Mouse (Mus musculus) forebrain, embryonic 14.5 days (tissue): ENCODE results near the gene Rad9a. TPM values are rescaled to one million over a fixed set of nuclear protein-coding genes. Genes with fewer than 3 reads are reported as not detected.

Experiments
- ATAC-seq: fragments of 200-750 bp; cut with Nextera tagmentation; 2 replicates; pipeline ENCODE4 v1.8.0; 2017; ENCODE audit warnings: mild to moderate bottlenecking, moderate library complexity
- DNase-seq: peaks from one replicate; pipeline ENCODE4 v3.0.0-alpha.2; 2015; ENCODE audit warnings: low spot score
- H3K27ac ChIP-seq: fragments of 300-500 bp; sonication (generic); 2 replicates; pipeline ENCODE4 v1.5.1; 2014; ENCODE audit warnings: low read depth, mild to moderate bottlenecking, control low read depth, low read length, moderate library complexity
- H3K27me3 ChIP-seq: fragments of 300-500 bp; sonication (generic); replicated peaks from 2 replicates; pipeline ENCODE4 v1.6.1; 2014; ENCODE audit warnings: low read length, control low read depth, mixed read lengths; ENCODE audit not compliant: control insufficient read depth, insufficient read depth
- H3K36me3 ChIP-seq: fragments of 300-500 bp; sonication (generic); 2 replicates; pipeline ENCODE4 v1.6.1; 2014; ENCODE audit warnings: low read length, control low read depth; ENCODE audit not compliant: control insufficient read depth, insufficient read depth
- H3K4me1 ChIP-seq: fragments of 300-500 bp; sonication (generic); 2 replicates; pipeline ENCODE4 v1.6.1; 2014; ENCODE audit warnings: antibody characterized with exemption, low read length, control low read depth; ENCODE audit not compliant: control insufficient read depth, insufficient read depth
- H3K4me2 ChIP-seq: fragments of 300-500 bp; sonication (generic); 2 replicates; pipeline ENCODE4 v1.6.1; 2014; ENCODE audit warnings: mild to moderate bottlenecking, control low read depth, low read length
- H3K4me3 ChIP-seq: fragments of 300-500 bp; sonication (generic); 2 replicates; pipeline ENCODE4 v1.5.1; 2014; ENCODE audit warnings: low read depth, low read length, control low read depth
- H3K9ac ChIP-seq: fragments of 300-500 bp; sonication (generic); 2 replicates; pipeline ENCODE4 v1.6.1; 2014; ENCODE audit warnings: mild to moderate bottlenecking, low read length, control low read depth, moderate library complexity
- H3K9me3 ChIP-seq: fragments of 300-500 bp; sonication (generic); replicated peaks from 2 replicates; pipeline ENCODE4 v1.6.1; 2016; ENCODE audit warnings: low read length, control low read depth, mixed read lengths; ENCODE audit not compliant: control insufficient read depth
- WGBS: fragments of 180-500 bp; shearing (Covaris S2); extraction: QIAGEN DNeasy Blood & Tissue Kit; methylation state at CpG from one replicate; pipeline ENCODE4 v1.1.7; 2014; 5-methylcytosine and 5-hydroxymethylcytosine counted together
- polyA plus RNA-seq: library from polyadenylated mRNA; unstranded; fragments of >200 nt; fragmentation: Nextera tagmentation; extraction: Ambion mirVana; gene quantifications from 2 replicates; pipeline ENCODE4 v1.2.1, GENCODE M21; 2014

The Rad9a gene
- polyA plus RNA-seq, 1 experiment from 2014 or later: 25.5 TPM

DNA sequence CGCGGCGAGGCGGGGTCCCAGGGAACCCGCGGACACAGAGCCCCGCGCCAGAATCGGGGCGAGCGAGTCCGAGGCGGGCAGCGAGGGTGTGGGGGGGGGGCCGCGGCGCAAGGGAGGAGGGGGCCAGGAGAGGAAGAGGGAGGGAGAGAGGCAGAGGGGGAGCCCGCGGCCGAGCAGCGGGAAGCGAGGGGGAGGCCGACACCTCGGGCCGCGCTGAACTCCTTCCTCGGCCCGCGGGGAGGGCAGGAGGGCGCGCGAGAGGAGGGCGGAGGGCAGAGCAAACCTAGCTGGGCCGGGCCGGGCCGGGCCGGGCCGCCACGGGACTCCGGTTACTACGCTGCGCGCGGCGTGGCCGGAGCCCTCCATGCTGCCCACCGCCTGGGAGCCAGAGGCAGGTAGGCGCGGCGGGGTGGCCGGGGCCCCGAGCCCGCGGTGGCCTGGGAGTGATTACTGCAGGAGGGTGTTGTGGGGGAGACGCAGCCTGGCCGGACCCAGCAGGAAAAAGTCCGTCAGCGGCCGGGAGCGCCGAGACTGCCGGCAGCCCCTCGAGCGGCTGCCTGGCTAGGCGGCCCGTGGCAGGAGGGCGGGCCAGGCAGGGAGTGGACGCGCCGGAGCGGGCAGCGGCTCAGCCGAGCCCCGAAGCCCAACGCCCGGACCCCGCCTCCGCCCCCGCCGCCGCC, 13.4 kb upstream of the Rad9a start:
- Histone ChIP-seq H3K9me3 (no peaks in the 10 kb centered on the region), H3K4me1 (peaks cover 15% of the 10 kb centered on the region), H3K9ac (peak overlapping the region; percentile 69), H3K27ac (no peak overlapping the region), H3K4me2 (peak overlapping the region; percentile 94), H3K4me3 (peak overlapping the region; percentile 51), H3K36me3 (no peaks in the 10 kb centered on the region), H3K27me3 (peaks cover 41% of the 10 kb centered on the region)
- under 1% methylated on average over 51 of the region's 81 CpGs for WGBS
- ATAC-seq: peak; percentile 32; the same call in 1 of the 2 replicates
- no peak for DNase-seq

DNA sequence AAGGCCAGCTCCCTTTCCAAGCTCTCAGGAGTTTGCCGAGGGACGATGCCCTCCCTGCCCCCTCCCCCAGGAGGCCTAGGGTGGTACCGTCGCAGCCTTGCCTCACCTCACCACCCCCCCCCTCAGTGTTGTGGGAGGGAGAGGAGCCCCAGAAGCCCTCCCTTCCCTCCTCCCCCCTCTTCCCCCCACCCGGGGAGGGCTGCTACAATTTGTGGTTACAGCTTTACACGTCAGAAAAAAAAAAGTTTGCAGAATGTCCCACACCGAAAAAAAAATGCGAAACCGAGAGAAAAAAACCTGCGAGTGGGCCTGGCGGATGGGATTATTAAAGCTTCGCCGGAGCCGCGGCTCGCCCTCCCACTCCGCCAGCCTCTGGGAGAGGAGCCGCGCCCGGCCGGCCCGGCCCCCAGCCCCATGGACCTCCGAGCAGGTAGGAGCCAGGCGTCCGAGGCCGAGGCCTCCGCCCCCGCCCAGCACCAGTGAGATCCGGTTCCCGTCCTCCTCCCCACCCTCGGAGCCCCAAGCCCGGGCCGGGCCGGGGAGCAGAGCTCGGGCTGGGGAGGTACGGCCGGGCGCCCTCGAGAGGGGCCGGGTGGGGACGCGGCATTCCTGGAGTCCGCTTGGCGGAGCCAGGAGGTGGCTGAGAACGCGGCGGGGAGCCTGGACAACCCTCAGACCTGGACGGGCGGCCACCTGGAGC, 12.8 kb upstream of the Rad9a start, which contains the start of the genes Clcf1 and AC109138.7:
Gene Clcf1 (plus strand): TSS at position 168 of the 700 bp plus-strand sequence.
Gene AC109138.7 (plus strand): TSS at position 287 of the 700 bp plus-strand sequence.
- Histone ChIP-seq H3K27me3 (peaks cover 41% of the 10 kb centered on the region), H3K4me1 (peaks cover 15% of the 10 kb centered on the region)
- WGBS: under 1% methylated on average over 45 of the region's 49 CpGs

DNA sequence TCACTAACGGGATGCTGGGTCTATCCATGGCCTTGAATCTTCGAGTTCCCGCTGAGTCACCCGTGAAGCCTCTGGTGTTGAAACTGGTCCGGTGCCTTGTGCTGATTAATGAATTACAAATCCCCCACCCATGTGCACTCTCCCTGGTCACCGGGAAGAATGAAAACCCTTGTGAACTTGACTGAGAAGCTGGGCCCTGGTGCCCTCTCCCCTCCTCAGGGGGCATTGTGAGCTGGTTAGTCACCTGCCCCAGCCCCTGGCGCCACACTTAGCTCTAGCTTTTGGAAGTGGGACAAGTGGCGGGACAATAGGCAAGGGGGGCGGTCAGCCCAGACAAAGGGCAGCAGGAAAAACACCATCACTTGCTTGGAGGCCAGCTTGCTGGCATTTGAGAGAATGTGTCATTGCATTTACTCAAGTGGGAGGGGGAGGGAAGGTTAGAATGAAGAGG, 12.1 kb upstream of the Rad9a start:
- H3K4me3 ChIP-seq: no peak overlapping the region
- H3K9ac ChIP-seq: no peak overlapping the region

More for the DNA sequence above, 12.8 kb upstream of the Rad9a start, which contains the start of the genes Clcf1 and AC109138.7:
- Histone ChIP-seq H3K4me3 (peak within 1 kb of the TSS; percentile 51), H3K27ac (no peak within 1 kb of the TSS), H3K9ac (peak within 1 kb of the TSS; percentile 69), H3K4me2 (peak within 1 kb of the TSS; percentile 94), H3K36me3 (no peaks in the 10 kb centered on the region), H3K9me3 (no peaks in the 10 kb centered on the region)
- ATAC-seq (peak; percentile 61), DNase-seq (no peak)

DNA sequence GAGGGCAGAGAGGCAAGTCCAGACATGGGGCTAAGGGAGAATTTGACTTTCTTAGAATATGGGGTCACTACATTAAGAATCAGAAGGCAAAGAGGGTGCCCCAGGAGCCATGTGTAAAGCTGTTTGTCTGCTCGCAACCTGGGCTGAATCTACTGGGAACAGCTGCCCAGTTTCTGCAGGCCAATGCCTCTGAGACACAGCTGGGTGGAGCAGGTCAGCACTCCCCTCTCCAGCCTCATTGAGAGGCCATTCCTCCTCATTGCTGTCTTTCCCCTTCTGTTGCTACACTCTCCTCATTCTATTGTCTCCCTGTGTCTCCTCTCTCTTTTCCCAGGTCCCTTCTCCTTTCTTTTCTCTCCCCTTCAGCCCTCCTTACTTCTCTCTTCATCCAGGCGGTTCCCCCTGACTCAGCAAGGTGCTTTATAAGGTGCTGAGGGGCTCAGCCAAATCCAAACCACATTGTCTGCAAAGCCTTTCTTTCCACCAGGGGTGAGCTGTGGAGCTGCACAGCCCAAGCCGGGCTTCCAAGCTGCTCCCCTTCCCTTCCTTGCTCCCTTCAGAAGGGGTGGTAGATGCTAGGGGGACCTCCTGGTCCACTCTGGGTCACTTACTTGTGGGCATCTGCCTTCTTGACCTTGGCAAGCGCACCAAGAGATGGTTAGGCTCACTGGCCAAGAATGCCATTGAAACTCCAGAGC, 10.6 kb upstream of the Rad9a start:
- peaks cover 37% of the 10 kb centered on the region for H3K27me3 ChIP-seq
- WGBS: 14% methylated on average over 4 of the region's 4 CpGs

More for the DNA sequence above, 12.1 kb upstream of the Rad9a start:
- Histone ChIP-seq H3K4me1 (peaks cover 15% of the 10 kb centered on the region), H3K9me3 (no peaks in the 10 kb centered on the region), H3K4me2 (peak overlapping the region; percentile 94), H3K27ac (no peak overlapping the region), H3K36me3 (no peaks in the 10 kb centered on the region), H3K27me3 (peaks cover 41% of the 10 kb centered on the region)
- 8% methylated on average over 9 of the region's 9 CpGs for WGBS
- no peak for DNase-seq
- no peak for ATAC-seq

DNA sequence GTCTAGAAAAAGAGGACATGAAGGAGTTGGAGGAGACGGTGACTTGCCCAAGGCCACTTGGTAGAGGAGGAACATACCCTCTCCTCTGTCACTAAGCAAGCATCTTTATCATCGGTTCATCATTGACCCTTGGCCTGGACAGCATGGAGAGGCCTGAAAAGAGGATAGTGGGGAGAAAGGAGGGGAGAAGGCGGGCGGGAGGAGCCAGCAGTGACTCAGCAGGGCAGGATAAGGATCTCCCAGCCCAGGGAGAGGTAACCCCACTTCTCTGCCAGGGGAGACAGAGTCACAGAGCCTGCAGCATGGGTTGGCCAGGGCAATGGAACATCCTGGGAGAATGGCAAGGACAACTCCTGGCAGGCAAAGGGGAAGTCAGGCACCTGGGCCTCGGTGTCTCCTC, 7.1 kb upstream of the Rad9a start:
- Histone ChIP-seq H3K4me1 (no peaks in the 10 kb centered on the region), H3K27me3 (peaks cover 18% of the 10 kb centered on the region; the same call in 1 of the 2 replicates), H3K9ac (no peak overlapping the region), H3K36me3 (no peaks in the 10 kb centered on the region), H3K4me3 (no peak overlapping the region), H3K9me3 (no peaks in the 10 kb centered on the region), H3K4me2 (no peak overlapping the region), H3K27ac (no peak overlapping the region)
- DNase-seq (no peak), ATAC-seq (no peak)
- WGBS: 70% methylated on average over 5 of the region's 5 CpGs

More for the DNA sequence above, 10.6 kb upstream of the Rad9a start:
- Histone ChIP-seq H3K4me2 (no peak overlapping the region), H3K36me3 (no peaks in the 10 kb centered on the region), H3K4me1 (peaks cover 15% of the 10 kb centered on the region), H3K9me3 (no peaks in the 10 kb centered on the region), H3K9ac (no peak overlapping the region), H3K27ac (no peak overlapping the region), H3K4me3 (no peak overlapping the region)
- DNase-seq: no peak
- no peak for ATAC-seq

DNA sequence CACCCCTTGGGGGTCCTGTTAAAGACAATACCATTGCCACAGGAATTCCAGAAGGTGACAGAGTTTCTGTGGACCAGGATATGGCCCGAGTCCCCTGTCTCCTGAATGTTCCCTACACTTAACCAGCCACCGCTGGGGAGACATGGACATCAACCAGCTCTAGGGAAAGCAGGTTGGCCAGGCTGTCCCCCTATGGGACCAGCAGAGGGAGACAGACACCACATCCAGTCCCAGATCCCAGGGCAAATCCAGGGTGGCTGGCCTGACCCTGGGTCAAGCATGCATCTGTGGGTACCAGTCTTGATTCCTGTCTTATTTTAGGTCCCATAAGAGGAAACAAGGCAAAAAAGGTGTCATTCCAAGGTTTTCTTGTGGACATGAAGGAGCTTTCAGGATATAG, 5.5 kb upstream of the Rad9a start:
- H3K27me3 ChIP-seq: peaks cover 7% of the 10 kb centered on the region; the same call in 1 of the 2 replicates
- H3K9ac ChIP-seq: no peak overlapping the region
- DNase-seq (peak; percentile 67), ATAC-seq (peak; percentile 42; the same call in 1 of the 2 replicates)
- H3K36me3 ChIP-seq: no peaks in the 10 kb centered on the region
- 3% methylated on average over 2 of the region's 2 CpGs for WGBS
- peaks cover 4% of the 10 kb centered on the region for H3K4me1 ChIP-seq
- H3K27ac ChIP-seq: no peak overlapping the region
- H3K9me3 ChIP-seq: no peaks in the 10 kb centered on the region
- no peak overlapping the region for H3K4me2 ChIP-seq
- no peak overlapping the region for H3K4me3 ChIP-seq

DNA sequence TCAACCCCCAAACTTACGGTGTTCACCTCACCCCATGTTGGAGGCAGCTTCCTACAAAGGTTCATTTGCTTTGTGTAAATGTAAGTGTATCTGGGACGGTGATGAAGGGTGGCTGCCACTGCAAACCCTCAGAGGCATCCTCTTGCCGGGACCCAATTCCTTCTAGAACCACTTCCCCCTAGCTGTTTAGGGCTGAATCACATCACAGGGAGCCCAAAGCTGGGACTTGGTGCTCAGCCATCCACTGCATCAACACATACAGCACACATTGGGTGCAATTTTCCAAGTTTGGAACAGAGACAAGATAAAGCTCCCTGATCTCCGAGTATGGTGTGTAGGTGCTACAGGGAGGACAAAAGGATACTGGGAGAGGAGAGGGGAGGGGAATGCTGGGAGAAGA, 3.4 kb upstream of the Rad9a start:
- 77% methylated on average over 3 of the region's 4 CpGs for WGBS
- Histone ChIP-seq H3K36me3 (no peaks in the 10 kb centered on the region), H3K27me3 (0 out of 2 replicates have a peak, but pooled peaks cover 3% of the 10 kb centered on the region), H3K9me3 (no peaks in the 10 kb centered on the region), H3K4me2 (no peak overlapping the region), H3K4me3 (no peak overlapping the region), H3K4me1 (peaks cover 17% of the 10 kb centered on the region), H3K27ac (no peak overlapping the region), H3K9ac (no peak overlapping the region)
- no peak for ATAC-seq
- DNase-seq: no peak

DNA sequence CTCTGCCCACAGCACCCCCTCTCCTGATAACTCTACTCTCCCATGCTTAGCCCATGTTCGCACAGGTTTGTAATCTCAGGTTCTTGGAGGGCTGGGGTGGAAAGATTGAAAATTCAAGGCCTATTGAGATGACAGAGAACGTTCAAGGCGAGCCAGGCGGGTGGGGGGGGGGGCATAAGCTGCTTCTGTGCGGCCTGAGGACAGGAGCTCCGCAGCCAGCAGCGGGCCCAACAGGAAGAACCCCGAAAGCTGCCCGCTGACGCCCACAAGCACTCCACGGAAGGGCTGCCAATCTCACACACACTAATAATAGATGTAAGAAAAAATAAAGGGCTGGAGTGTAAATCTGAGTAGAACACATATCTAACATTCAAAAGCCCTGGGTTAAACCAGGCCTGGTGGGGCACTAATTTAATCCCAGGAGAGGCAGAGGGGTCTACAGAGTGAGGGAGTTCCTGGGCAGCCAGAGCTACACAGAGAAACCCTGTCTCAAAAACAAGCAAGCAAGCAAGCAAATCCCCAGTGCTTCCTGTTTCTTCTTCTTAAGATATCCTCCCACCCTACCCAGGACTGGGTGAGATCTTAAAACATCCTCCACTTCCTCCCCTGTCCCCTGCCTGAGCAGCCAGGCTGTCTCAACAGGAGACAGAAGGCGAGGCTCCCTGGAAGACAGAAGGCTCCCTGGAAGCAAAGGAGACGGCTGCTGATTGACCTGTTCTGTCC, 2.3 kb upstream of the Rad9a start:
- 59% methylated on average over 13 of the region's 13 CpGs for WGBS
- Histone ChIP-seq H3K27ac (no peak overlapping the region), H3K9me3 (no peaks in the 10 kb centered on the region), H3K4me3 (no peak overlapping the region), H3K9ac (no peak overlapping the region), H3K4me1 (peaks cover 17% of the 10 kb centered on the region), H3K27me3 (0 out of 2 replicates have a peak, but pooled peaks cover 3% of the 10 kb centered on the region), H3K36me3 (peaks cover 10% of the 10 kb centered on the region), H3K4me2 (no peak overlapping the region)
- ATAC-seq (no peak), DNase-seq (no peak)
